Mouse (Mus musculus) right cerebral cortex, postnatal 14 days (tissue): ENCODE data around the gene Wwtr1.

Source experiments
- DNase-seq: peaks from one replicate; pipeline ENCODE4 v3.0.0; 2022

Wwtr1 gene

DNA sequence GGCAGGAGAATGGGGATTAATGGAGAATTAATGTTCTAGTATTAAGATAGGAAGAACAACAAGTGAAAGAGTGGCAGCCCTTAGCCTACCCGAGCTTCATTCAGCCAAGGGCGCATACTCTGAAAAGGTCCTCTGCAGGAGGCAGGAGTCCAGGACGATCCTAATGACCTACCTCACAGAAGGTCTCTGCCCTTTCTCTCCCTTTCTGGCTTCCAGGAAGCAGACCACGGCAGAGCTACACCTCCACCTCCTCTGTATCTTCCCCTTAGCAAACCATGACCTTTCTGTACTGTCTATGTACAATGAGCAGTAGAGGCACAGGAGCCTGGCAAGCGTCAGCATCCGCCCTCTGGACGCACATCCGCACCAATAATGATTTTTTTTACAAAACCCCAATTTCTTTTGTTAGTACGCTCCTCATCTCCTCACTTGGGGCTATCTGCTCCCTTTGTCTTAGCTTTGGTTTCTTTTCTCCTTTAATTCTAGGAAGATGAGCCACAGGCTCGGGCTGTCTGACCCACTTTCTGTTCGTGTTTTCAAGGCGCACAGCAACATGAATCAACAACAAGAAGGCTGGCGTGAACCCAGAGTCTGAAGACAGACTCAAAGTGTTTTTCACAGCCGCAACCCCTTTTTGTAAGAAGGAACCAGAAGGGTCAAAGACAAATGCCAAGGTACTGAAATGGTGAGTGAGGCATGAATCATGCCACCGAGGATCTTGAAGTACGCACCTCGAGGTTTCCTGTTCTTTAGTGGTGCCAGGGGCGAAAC, 63.7 kb downstream of the Wwtr1 start:
- peak; percentile 15 for DNase-seq

DNA sequence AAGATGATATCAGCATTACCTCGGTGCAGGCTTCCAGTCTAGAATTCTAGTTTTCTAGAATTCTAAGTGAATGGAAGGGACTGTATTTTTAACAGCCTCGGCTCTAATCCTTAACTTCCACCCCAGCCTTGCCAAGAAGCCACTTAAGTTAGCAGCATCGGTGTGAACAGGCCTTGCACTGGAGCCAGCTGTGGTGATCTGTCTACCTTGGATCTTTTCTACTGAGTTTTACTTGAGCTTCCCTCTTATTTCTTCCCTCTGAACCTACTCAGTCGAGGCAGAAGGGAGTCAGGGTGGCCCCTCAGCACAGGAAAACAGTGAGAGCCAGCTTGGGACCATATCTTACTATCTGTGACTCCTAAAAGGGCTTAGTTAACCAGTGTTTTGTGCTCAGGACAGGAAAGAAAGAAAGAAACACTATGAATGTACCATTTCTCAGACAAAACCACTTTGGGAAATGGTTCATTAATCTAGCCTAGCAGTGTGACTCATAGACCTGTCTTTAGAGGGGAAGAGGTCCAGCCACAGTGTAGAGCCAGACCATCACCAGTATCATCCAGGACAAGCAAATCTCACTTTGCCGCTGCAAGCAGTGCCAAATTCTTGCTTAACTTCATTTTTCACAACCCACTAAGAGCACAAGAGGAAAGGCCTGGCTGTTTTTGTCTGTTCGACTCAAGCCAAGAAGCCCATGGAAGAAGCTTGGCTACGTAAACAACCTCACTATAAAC, 65.6 kb downstream of the Wwtr1 start:
- DNase-seq = no peak

DNA sequence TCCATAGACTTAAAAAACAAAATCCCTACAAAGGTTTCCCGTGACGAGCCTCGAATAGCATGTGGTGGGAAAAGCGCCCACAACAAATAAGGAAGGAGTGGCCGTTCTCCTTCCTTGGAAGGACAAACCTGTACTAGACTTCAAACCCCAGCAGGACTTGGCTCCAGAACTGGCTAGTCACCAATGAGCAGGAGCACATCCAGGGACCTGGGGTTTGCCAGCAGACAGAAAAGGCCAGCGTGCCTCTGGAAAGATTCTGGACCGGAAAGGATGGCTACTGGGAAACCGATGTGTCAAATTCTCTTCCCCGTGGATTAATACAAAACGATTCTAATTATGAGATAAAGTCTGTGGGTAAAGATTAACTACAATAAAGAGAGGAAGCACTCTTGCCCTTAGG, 69.7 kb downstream of the Wwtr1 start:
- no peak for DNase-seq

DNA sequence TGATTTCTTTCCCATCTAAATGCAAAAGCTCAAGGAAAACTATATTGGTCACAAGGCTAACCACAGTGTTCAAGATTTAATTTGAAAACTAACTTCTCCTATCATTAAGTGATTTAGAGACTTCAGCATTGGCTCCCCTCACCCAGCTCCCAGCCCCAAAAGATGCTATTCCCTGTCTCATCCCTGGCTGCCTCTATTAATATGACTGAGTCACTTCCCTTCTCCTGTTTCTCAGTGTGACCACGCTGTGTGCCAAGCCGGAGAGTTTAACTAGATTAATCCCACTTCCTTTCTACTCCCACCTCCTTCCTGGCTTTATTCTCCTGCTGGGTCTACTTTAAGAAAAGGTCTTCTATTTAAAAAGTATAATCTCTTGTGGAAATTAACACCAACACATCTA, 71.0 kb downstream of the Wwtr1 start:
- DNase-seq = no peak

DNA sequence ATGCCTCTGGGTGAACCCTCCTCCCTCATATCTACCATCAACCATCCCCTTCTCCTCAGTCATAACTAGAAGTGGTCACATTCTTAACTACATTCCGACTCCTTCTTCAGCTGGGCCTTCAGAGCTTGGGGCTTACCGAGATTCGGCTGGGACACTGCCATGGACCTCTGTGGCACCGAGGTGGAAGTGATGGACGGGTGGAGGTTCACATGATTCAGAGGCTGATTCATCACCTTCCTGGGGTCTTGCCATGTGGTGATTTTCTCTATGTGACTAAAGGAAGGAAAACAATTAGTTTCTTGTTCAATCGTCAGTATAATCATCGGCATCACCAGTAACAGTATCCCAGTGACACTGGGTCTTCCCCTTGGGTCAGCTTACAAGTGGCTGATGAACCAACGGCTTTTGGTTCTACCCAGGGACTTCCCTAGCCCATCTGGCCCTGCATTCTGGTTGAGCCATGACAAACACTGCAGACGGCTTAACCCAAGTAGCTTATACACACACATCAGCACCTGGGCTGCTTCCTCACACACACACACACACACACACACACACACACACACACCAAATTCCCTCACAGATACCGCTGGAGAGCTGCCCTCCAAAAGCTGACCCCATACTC, 74.0 kb downstream of the Wwtr1 start:
- no peak for DNase-seq

DNA sequence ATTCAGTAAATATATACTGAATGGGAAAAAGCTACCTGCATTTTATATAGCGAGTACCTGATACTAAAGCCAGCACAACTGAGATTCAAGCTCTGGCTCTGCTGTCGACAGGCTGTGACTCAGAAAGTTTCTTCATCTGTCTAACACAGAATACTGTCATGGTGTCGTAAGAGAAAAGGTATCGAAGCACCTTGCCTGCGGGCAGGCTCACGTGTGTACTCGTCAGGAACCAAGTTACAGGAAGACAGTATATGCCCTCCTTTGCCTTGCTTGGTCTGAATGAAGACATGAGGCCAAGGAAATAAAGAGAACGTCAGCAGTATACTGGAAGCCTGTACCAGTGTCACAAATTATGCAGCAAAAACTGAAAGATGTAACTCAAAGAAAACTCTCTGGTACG, 74.9 kb downstream of the Wwtr1 start:
- DNase-seq = no peak

DNA sequence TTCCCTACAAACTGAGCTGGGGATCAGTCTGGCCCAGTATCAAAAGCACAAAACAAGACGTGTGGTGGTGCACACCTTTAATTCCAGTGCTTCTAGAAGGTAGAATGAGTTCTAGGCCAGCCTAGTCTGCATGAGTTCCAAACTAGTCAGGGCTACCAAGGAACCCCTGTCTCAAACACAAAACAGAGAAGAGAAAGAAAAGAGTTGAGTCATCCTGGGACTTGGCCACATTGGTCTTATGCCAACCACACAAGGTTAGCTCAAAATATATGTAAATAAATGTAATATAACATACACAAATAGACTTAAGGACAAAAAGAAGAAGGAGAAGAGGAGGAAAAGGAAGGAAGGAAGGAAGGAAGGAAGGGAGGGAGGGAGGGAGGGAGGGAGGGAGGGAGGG, 77.9 kb downstream of the Wwtr1 start:
- DNase-seq = no peak

DNA sequence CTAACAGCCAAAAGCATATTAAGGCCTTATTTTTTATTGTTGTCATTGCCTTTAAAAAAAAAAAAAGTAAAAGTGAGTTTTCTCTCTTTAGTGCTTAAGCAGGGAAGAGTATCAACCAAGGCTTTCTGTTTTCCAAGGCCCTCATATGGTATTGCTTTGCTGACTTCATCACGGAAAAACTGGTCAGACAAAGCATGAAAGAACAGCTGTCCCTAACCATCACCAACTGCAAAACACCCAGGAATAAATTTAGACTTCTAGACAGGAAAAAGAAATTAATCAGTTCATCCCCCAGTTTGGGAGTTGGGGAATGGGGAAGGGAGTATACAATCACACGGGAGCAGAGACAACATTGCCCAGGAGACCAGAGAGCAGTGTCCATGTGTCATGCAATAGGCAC, 79.3 kb downstream of the Wwtr1 start:
- no peak for DNase-seq

DNA sequence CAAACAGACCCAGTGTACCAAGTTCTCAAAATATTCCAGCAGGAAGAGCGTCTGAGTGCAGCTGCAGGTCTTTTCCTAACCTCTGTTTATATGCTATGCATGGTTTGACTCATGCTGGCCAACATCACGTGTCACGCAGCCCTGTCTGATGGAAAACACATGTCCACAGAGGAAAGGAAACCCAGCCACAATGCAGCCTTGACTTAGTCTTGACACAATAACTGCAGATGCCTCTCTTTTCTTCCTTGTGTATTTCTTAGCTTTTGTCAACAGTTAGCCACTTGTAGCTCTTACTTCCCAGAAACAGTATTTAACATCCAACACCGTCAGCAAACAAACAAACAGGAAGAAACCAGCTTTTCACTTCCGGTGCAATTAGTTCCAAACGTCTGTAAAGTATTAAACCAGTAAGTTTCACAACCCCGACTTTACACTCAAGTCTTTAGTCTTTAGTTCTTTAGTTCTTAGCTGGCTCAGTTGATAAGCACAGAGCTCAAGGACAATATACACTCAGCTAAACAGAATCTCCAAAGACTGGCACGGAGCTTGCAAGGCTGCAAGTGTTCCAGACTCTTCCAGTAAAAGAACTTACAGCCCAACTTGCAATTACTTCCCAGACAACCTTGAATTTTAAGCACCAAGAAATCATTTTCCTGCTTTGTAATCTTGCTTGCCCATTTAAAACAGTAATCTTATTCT, 88.1 kb downstream of the Wwtr1 start:
- no peak for DNase-seq

DNA sequence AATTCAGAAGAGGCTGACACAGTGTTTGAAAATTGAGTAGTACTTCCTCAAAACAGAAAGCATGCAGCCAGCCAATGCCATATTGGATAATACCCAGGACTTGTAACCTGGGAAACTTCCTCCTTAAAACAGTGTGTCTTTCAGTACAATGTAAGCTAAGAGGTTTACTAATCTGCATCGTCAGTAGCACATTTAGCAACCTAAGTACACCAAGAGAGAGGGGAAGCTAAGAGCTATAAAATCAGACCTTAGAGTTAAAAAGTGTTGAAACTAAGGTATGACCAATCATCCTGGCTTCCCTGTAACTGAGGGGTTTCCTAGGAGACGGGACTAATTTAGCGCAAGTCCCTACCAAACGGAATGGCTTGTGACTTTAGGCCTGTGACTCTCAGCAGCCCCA, 89.6 kb downstream of the Wwtr1 start:
- DNase-seq = no peak

DNA sequence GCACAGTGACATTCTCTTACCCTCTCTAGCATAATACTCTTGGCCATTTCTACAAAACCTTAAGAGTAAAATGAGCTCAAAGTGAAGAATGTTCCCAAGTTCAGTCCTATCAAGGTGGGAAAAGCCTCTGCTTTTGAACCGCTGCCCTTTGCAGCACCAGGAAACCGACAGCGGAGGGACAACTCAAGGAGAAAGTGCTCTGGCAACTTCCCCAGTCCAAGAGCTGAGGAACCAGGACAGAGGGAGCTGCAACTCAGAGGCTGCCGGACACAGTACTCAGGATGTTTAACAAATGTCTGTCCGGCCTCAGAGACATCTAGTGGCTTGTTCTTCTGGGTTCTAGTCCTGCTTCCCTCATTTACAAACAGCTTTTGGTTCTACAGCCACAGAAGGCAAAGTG, 93.7 kb downstream of the Wwtr1 start:
- DNase-seq = no peak

DNA sequence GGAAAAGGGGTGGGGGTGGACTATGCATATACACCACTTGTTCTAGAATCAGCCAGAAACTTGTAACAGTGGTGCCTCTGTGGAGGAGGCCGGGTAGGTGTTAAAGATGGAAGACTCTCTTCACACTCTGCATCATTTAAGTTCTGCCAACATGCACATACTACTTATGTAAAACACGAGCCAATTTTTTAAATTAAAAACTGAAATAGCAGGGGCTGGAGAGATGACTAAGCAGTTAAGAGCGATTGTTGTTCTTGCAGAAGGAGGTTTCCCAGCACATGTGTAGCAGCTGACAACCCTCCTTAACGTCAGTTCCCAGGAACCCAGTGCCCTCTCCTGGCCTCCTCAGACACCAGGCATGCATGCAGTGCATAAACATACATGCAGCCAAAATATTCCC, 95.1 kb downstream of the Wwtr1 start:
- no peak for DNase-seq

DNA sequence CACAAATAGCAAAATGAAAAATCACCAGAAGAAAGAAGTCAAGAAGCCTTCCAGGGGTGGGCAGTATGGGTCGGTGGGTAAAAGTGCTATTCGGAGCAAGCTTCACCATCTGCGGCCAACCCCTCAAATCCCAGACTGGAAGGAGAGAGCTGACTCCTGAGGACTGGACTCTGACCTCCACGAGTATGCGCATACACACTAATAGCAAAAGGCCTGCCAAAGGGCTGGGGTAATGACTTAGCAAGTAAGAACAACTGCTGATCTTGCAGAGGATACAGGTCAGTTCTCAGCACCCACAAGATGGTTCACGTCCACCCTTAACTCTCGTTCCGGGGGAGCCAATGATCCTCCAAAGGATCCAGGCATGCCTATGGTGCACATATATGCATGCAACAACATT, 101.3 kb downstream of the Wwtr1 start:
- DNase-seq = no peak

DNA sequence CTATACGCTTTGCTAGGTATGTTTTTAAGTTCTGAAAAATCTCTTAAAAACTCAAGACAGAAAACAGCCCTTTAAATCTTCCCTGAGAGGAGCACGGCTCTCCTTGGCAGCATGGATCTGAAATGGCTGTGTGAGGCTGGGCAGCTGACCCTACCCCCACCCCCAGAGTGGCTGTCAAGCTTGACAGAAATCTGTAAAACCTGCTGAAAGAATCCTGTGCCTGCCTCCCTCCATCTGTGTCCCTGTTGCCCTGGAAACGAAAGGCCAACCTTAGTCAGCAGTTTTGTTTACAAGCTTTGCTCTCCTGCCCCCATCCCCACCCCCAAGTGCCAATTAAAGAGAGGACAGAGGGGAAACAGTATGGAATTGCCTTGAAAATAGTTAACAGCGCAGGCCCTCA, 103.3 kb downstream of the Wwtr1 start:
- DNase-seq = no peak

DNA sequence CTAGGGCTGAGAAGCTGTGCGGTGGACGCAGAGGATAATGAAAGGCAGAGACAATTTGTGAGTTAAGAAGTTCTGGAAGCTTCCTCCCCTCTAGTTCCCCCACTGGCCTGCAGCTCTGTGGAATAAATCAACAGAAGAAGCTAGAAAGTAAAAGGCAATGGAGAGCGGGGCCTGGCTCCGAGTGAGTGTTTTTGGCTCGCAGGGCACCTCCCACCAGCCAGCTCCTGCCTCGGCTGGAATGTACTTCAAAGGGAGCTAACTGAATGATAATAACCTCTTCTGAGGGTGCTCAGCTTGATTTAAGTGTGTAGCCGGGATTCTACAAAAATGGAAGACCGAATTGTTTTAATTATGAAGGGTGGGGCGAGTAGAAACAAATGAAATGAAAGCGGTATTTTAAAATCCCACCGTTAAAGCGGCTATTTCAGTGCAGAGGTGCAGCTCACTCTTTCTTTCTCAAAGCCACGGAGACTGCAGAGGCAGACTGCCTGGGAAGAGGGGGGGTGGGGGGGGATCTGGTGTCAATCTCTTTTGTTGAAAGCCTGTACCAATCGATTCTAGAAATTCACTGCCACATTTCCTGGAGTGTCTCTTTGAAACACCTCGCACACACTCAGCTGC, 104.6 kb downstream of the Wwtr1 start:
- peak; percentile 17 for DNase-seq

DNA sequence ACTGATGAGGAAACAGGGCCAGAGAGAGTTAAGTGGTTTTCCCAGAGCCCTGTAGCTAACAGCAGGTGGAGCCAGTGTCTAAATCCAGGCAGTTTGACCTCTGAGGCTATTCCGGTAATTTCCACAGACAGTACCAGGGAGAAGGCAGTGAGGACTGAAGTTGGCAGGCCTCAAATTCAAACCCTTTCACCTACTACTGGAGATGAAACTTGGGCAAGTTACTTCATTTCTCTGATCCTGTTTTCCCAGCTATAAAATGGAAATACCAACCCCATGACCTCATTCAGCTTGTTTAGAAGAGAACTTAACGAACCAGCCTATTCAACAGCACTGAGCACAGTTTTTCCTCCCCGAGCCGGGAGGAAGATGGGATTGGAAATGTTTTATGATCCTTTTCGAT, 105.4 kb downstream of the Wwtr1 start:
- peak; percentile 15 for DNase-seq

DNA sequence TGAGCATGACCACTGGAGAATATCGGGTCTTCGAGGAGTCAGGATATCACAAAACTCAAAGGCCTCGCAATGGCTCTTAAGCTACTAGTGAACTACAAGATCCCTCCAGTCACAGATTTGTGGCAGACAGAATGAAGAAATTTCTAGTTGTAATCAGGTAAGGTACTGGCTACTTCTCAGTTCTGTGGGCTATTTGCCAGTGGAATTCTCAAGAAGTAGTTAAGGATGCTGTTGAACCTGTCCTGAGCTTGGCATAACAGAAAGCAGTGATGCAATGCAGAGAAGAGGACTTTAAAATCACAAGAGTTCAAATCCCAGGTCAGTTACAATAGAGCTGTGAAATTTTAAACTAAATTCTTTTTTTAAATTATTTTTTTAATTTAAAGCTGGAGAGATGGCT, 106.4 kb downstream of the Wwtr1 start:
- no peak for DNase-seq

DNA sequence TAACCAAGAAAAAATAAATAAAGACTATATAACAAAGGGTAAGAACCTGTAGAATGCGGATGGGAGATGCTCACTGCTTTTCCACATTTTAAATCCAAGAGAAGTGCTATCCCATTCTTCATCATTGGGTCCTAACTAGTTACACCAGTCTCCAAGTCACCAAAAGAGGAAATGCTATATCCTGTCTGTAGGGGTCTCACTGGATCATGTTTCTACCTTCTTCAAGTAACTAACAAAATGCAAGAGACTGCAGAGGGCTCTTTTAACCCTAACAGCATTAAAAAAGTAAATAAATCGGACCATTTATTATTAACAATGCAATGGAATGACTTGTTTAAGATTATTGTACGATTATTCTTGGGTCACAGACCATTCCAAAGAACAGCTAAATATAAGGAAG, 109.4 kb downstream of the Wwtr1 start:
- DNase-seq = no peak

DNA sequence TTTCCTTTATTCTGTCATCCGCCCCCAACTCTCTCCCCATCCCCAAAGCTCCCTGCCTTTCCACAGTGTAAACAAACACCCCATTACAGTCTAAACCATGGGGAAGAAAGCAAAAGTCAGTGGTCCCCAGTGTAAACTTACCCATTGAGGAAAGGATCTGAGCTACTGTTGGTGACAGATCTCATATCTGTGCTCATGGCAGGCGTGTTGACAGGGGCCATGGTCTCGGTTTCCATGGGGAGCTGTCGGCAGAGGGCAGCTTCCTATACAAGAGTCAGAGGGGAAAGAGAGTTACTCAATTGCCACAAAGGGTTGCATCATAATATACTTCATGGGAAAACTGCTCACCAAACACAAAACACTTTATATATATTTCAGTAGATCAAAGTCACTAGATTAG, 112.4 kb downstream of the Wwtr1 start:
- DNase-seq = no peak

DNA sequence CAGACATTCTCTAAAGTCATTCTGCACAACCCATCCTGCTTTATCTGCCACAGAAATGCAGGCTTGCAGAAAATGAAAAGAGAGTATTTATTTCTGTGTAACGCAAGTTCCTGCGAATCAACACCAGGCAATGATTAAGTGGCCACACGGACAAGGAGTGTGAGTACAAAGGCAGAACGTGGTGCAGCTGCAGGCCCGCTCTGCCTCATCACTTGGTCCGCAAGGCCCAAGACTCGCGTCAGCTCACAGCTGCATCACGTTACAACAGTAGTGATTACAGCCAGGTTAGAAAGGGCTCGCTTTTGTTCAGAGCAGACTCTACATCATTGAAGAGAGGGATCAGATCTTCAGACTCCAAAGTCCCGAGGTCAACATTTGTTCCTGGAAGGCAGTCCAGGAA, 117.1 kb downstream of the Wwtr1 start:
- DNase-seq = no peak

DNA sequence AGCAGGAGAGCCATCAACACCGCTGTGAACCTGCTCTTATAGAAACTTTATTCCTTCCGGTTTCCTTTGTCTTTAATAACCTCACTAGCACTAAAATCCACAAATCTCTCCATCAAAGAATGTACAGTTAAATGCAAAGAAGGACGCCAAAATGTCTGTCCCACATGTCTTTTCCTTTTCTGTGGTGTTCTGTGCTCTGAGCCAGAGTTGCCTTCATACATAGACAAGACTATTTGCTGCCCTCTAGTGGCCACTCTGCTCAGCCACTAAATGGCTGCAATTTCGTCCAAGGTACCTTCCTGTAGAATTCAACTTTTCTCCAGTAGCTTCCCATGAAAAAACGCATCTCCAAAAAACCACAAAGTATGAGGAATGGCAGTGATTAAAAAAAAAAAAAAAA, 127.3 kb downstream of the Wwtr1 start:
- peak; percentile 78 for DNase-seq

DNA sequence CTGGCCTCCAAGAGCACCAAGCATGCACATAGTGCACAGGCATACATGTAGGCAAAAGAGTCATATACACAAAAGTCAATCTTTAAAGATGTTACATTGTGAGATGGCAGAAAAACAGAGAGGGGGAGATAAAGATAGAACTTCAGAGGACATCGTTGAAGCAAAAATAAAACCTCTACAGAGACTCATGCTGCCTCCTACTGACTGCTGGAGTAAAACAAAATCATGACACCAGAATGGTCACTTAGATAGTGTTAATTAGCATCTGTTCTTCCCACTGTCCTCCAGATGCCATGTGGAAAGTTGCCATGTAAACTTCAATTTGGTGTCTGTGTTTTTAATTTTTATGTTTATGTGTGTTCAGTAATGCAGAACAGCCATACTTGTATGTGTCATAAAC, 127.8 kb downstream of the Wwtr1 start:
- no peak for DNase-seq

DNA sequence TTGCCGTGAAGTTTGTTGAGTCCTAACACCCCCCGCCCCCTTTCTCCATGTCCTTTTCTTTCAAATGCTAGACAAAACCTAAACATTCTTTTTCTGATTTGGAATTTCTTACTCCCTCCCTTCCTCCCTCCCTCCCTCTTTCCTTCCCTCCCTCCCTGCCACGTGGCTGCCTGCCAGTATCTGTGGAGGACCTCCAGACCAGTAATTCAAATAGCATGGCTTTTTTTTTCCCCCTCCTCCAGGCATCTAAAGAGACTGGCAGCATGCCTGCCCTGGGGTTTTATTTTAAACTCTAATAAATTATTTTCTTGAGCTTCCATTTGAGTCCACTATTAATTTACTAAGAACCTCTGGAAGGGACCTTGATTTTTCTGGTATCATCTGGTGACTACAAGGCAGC, 130.0 kb downstream of the Wwtr1 start:
- DNase-seq = no peak
